Mouse (Mus musculus): Measurements from ENCODE around the gene Xpnpep2. TPM values are rescaled to one million over a fixed set of nuclear protein-coding genes. Genes with fewer than 3 reads are reported as not detected.

Gene Xpnpep2
- total RNA-seq (2022), result under 1 TPM; 0.34 to 0.40 (median 0.37) TPM

DNA sequence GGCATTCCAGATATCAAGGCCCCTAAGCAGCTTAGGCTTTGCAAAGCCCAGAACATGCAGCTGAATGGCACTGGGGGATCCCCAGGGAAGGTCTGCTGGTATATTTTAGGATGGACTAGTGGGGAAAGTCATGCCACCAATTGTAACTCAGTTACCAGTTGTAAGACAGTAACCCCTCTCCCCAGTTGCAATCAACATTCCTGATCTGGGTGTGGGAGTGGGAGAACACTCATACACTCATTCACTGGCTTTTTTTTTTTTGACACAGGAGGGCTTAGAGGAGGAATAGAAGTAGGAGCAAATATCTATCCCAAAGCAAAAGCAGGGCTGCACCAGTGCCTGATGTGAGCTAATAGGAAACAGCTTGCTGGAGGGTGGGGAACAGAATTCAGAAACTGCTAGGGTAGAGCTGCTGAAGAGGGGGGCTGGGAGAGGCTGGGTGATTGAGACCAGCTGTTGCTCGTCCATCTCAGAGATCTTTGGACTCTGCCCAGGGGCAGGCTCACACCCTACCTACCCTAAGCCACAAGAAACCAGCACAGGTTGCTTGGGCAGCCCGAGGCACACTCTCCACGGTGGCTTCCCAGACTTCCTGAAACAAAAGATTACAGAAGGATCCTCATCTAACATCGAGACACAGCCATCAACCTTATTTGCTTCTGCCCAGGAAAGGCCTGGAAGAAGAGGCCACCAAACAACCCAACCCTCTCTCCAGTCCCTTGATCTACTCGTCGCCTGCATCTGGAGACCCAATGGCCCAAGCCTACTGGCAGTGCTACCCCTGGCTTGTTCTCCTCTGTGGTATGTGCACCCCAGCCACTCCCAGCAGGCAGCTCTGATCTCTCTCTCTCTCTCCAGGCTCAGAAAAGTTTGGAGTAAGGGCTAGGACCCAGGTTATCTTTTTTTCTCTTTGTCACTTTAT is at the start of gene Xpnpep2:
TSS of gene Xpnpep2 (plus strand) at position 332 of the 922 bp plus-strand sequence.
- DNase-seq (ENCODE audit: low spot score in 2 of 2), result peak in 1 of 2 experiments; percentile 19

GRCm38 (mm10) chrX:48062481-48062880 is 46.0 kb upstream of the Xpnpep2 start:
- DNase-seq (ENCODE audit: low spot score in 2 of 2), result no peak

DNA sequence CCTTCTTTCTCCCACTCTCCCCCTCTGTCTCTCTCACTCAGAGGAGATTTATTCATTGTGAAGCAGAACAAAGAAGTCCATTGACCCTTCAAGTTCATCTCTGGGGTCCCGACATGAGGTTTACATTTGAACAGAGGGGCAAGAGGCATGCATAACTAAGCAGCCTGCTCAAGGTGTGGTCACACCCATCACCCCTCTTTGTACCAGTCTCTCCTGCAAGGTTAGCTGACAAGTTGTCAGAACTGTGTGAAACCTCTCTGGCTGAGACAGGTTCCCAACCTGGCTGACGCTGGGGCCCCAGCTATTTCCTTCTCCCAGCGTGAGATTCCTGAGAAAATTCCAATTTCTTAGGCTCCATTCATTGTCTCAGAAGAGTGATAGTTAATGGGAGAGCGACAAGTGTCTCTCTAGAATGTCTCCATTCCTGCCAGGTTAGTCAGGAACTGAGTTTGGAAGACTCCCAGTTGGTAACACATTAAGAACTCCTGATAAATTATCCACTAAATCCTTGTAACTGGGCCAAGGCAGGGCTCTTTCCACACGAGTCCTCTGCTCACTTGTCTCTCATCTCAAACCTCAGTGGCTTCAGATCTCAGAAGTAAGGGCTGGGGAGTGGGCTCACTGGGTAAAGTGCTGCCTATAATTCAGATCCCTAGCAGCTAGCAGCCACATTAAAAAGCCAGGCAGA is 44.2 kb upstream of the Xpnpep2 start:
- DNase-seq (ENCODE audit: low spot score in 2 of 2), result no peak

DNA sequence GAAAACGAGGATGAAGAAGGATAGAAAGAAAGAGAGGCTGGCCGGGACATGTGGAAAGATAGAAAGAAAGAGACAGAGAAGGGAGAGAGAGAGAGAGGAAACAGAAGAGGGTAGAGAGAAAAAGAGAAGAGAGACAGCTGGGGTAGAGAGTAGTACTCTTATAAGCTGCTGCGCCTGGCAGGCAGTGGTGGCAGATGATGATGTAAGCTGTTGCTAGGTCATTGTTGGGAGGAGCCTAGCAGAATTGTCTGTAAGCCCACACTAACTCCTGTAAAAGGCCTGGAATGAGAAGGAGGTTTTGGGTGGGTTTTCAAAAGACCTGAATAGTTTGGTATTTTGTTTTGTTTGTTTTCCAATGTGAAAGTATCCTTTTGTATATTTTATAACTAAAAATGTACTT is 41.6 kb upstream of the Xpnpep2 start:
- DNase-seq (ENCODE audit: low spot score in 2 of 2), result no peak

DNA sequence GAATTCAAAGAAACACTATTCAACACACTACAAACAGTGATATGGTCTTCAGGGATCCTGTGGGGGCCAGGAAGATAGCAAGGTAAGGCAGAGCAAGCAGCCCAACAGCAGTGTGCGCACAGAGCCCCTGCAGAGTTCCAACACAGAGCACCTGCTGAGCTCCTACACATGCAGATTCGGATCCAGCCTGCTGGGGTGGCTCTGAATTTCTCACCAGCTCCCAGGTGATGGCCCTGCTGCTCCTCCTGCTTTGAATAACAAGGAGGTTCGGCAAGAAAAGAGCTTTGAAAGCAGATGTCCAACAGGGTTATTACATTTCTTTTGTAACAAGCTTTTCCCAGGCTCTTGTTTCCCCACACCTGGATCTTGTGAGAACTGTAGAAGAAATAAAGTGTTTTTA is 36.6 kb upstream of the Xpnpep2 start:
- no peak for DNase-seq (ENCODE audit: low spot score in 2 of 2)

DNA sequence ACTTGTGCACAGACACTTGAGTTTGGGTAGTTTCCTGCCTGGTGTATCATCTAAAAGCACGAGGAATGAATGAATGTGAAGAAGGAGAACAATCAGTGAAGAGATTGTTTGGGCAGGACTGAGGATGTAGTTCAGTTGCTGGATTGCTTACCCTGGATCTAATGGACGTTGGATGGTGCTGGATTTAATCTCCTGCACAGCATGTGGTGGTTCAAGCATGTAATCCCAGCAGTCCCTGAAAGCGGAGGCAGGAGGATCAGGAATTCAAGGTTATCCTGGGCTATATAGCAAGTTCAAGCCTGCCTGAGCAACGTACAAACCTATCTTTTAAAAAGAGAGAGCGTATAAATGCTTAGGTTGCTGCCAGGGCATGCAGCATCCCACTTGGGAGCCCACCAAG is 36.1 kb upstream of the Xpnpep2 start:
- DNase-seq (ENCODE audit: low spot score in 2 of 2), result no peak

- DNase-seq (ENCODE audit: low spot score in 2 of 2), result no peak
Observed at GRCm38 (mm10) chrX:48074691-48075090, 33.8 kb upstream of the Xpnpep2 start.

DNA sequence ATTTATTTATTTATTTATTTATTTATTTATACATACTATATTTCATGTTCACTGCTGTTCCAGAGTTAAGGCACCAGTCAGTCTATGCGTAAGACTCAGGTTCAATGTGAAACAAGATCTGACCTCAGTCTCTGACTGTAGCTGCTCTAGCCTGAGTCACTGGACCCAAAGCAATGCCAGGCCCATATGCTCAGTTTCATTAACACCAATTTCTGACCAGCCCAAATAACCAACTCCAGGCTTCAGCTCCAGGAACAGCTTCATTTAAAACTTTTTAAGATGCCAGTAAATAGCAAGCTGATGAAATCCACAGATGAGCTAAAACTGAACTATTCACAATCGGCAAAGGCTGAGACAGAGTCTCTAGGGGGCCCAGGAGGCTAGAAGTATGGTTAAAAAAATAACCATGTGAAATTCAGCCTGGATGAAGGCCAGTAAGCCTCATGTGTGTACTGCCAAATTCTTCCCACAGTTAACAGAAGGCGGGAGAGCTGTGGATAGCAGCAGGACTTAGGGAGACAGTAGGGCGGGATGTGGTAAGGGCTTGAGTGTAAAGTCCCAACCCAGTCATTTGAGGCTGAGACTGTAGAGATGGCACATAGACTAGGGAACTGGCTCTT is 31.6 kb upstream of the Xpnpep2 start:
- DNase-seq (ENCODE audit: low spot score in 2 of 2), result peak; percentile 4 to 5

- no peak for DNase-seq (ENCODE audit: low spot score in 2 of 2)
Observed at GRCm38 (mm10) chrX:48082364-48082763, 26.2 kb upstream of the Xpnpep2 start.

DNA sequence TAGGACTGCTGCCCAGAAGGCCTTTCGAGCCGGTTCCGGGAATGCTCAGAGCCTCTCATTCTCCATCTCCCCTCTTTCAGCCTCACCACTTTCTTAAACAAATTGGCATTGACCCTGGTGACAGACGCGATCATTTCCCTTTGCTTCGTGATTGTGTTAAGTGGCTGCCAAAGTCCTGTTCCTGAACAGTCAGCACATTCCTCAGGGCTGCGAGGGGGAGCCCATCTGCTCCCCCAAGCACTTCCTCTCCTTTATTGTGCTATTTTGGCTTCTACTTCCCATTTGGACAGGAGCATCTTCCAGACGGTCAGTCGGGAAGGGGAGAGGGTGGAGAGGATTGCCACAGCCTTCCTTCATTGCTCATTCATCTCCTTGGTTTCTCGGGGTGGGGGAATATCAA is 16.4 kb upstream of the Xpnpep2 start:
- no peak for DNase-seq (ENCODE audit: low spot score in 2 of 2)

DNA sequence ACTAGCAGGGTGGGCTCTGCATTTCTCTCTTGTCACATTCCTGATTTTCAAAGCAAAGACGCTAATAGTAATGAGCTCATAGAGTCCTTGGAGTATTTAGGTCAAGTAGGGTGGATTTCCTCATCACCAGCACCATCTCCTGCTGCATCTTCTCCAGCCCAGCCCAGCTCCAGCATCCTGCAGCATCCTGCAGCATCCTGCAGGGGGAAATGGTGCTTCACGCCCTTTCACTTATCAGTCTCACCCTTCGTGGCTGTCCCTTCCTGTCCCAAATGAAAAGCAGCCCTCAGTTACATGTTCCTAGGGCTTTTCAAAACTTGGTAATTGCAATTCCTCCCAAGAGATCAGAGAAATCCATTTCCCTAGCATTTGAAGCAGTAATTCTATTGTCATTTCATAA is 15.0 kb upstream of the Xpnpep2 start:
- no peak for DNase-seq (ENCODE audit: low spot score in 2 of 2)

DNA sequence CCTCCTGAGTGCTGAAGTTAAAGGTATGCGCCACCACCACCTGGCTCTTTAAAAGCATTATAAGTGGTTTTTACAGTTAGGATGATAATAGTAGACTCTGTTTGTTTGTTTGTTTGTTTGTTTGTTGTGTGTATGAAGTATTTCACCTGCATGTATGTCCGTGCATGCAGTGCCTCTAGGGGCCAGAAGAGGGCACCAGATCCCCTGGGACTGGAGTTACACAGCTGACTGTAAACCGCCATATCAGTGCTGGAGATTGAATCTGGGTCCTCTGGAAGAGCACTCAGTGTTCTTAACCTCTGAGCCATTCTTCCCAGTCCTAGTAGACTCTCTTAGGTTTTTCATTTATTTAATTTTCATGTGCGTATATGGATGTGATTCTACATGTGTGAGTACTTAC is 13.9 kb upstream of the Xpnpep2 start:
- DNase-seq (ENCODE audit: low spot score in 2 of 2), result no peak

GRCm38 (mm10) chrX:48096580-48096979 is 11.9 kb upstream of the Xpnpep2 start:
- DNase-seq (ENCODE audit: low spot score in 2 of 2), result no peak

DNA sequence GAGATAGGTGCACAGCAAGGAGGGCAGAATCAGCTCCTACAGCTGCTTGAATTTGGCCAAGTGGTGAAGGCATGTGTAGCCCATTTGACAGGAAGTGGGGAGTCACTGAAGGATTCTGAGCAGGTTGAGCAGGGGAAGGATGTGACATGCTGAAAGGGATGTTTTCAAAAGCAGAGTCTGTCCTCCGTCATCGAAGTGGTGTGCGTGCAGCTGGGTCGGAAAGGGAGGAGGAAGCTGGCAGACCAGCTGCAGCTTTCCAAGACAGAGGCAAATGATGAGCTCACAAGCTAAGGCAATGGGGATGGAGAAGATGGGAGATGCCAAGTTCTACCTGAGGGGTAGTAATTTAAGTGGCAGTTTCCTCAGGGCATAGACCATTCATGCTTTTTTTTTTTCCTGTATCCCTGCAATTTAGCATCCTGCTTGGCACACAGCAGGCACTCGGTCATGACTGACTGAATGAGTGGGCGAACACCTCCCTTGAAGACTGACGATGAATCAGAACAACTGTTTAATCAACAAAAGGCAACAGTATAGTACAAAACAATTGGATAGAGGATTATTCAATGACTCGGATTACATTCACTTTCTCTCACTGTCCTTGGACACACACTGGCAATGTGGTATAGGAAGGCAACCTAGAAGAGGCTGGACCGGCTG is 9.9 kb upstream of the Xpnpep2 start:
- no peak for DNase-seq (ENCODE audit: low spot score in 2 of 2)

DNA sequence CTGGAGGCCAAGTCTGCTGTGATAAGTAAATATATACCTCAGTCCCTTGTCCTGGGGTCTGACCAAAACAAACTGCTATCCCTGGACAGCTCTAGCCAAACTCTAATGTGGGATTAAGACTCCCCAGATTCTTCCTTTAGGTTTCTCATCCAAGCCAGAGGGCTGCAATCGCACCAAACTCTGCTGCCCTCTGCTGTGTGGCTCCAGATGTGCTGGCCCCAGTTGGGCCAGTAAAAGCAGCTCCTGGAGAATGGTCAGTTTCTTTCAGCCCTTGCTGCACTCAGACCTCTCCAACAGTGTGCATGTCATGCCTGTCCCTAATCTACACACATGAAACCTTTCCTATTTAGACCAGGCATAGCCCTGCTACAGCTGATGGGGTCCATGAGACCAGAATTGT is 8.7 kb upstream of the Xpnpep2 start:
- no peak for DNase-seq (ENCODE audit: low spot score in 2 of 2)

GRCm38 (mm10) chrX:48103256-48103655 is 5.3 kb upstream of the Xpnpep2 start:
- no peak for DNase-seq (ENCODE audit: low spot score in 2 of 2)

- DNase-seq (ENCODE audit: low spot score in 2 of 2), result no peak
Observed at GRCm38 (mm10) chrX:48104736-48105441, 3.6 kb upstream of the Xpnpep2 start.

- no peak for DNase-seq (ENCODE audit: low spot score in 2 of 2)
Observed at GRCm38 (mm10) chrX:48106226-48106625, 2.3 kb upstream of the Xpnpep2 start.

- DNase-seq (ENCODE audit: low spot score in 2 of 2), result no peak
Observed at GRCm38 (mm10) chrX:48109316-48109655, 761 bp downstream of the Xpnpep2 start.

GRCm38 (mm10) chrX:48119294-48119693 is 10.8 kb downstream of the Xpnpep2 start:
- DNase-seq (ENCODE audit: low spot score in 2 of 2), result no peak

Data from gastrocnemius, adult 8-10 months (tissue).